ENCODE assay signal across 32 mouse cellular contexts in the genomic region with DNA sequence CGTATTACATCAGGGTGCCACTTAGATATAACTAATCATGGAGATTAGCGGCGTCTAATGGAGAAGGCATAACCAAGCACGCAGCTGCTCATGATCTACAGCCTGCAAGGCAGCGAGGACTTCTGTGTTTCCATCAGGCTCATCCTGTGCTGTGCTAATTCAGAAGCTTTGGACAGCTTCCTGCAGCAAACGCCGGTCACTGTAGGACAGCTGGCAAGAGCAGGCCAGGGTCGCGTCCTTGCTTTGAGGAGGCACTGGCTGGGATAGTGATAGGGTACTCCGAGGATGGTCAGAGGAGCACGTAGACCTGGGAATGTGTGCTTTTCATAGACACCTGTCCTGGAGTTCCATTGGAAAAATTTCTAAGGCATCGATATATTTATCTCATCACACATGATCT.
DNase-seq lines count a peak whose midpoint lies in the region; ATAC-seq and TF ChIP-seq lines count a peak whose summit lies in the region.
"Had no signal": no experiment of that assay in that cellular context is flagged by ENCODE, and none has a peak within 500 bp of the region (broad histone marks: within the 10 kb centered on the region; RNA-seq: fewer than 3 reads in every experiment).

No protein-coding gene starts in this region.

- H3K27ac ChIP-seq in heart, adult 2 months: no peak overlapping the region
- H3K27ac ChIP-seq: embryonic facial prominence, embryonic 10.5 days; embryonic facial prominence, embryonic 15.5 days; forebrain, embryonic 12.5 days; hindbrain, embryonic 12.5 days; hindbrain, postnatal 0 days; intestine, embryonic 15.5 days; layer of hippocampus, adult 2 months; limb, embryonic 10.5 days; limb, embryonic 15.5 days; liver, embryonic 13.5 days; midbrain, embryonic 13.5 days; neural tube, embryonic 13.5 days had no signal

- no peak for ATAC-seq in cerebellum, adult (ENCODE audit: insufficient number of reproducible peaks, low FRiP score, low TSS enrichment)
- ATAC-seq: forebrain, postnatal 0 days; hindbrain, postnatal 0 days; intestine, embryonic 15.5 days; lung, postnatal 0 days; midbrain, embryonic 13.5 days had no signal

- H3K4me1 ChIP-seq in heart, adult 2 months (ENCODE audit: control insufficient read depth, insufficient read depth, low read length): no peaks in the 10 kb centered on the region
- H3K4me1 ChIP-seq: embryonic facial prominence, embryonic 15.5 days; forebrain, embryonic 12.5 days; intestine, embryonic 15.5 days; limb, embryonic 10.5 days; limb, embryonic 15.5 days; liver, embryonic 13.5 days had no signal

- TF ChIP-seq CTCF in heart, adult 2 months (IDR thresholded peaks at IDR 0.05): no peak

- H3K9ac ChIP-seq in heart, adult 2 months (ENCODE audit: low read depth, low read length): no peak overlapping the region
- H3K9ac ChIP-seq: embryonic facial prominence, embryonic 15.5 days; forebrain, embryonic 12.5 days; forebrain, postnatal 0 days; hindbrain, embryonic 12.5 days; intestine, embryonic 15.5 days; limb, embryonic 15.5 days; liver, embryonic 13.5 days; midbrain, embryonic 13.5 days; neural tube, embryonic 13.5 days had no signal

- H3K79me2 ChIP-seq in heart, adult 2 months (replicated peaks; ENCODE audit: control insufficient read depth, insufficient read depth, low read length): no peaks in the 10 kb centered on the region

- peak; percentile 51 to 63 for DNase-seq in cerebellum, postnatal 10 days
- peak; percentile 28 to 49 for DNase-seq in heart, adult 2 months
- no peak for DNase-seq in heart, postnatal 25 days (ENCODE audit: low spot score)
- DNase-seq in brain, adult 2 months (ENCODE audit: low read depth, low spot score): peak; percentile 32
- DNase-seq in heart, postnatal 14 days: peak; percentile 17 to 20
- DNase-seq in frontal cortex, postnatal 10 days (ENCODE audit: low spot score in 2 of 2): no peak
- DNase-seq: B cell, adult 2 months; cerebellum, adult 9-10 months; forebrain, postnatal 0 days; gastrocnemius, postnatal 10 days; kidney, adult 2 months; kidney, postnatal 36 days; liver, embryonic 13.5 days; lung, adult 18-20 months; lung, postnatal 4 days; right cerebral cortex, postnatal 4 days; thymus, adult 2 months; thymus, postnatal 36 days had no signal

- H3K36me3 ChIP-seq in heart, adult 2 months (ENCODE audit: control insufficient read depth, insufficient read depth, low read length): no peaks in the 10 kb centered on the region
- H3K36me3 ChIP-seq: embryonic facial prominence, embryonic 10.5 days; embryonic facial prominence, embryonic 15.5 days; forebrain, embryonic 12.5 days; hindbrain, embryonic 12.5 days; intestine, embryonic 15.5 days; limb, embryonic 10.5 days; limb, embryonic 15.5 days; liver, embryonic 13.5 days; midbrain, embryonic 13.5 days had no signal

- TF ChIP-seq EP300 in heart, adult 2 months (IDR thresholded peaks at IDR 0.05; ENCODE audit: insufficient read depth, low read depth, low read length): no peak

- H3K27me3 ChIP-seq in heart, adult 2 months (ENCODE audit: control insufficient read depth, insufficient read depth, low read length): no peaks in the 10 kb centered on the region
- H3K27me3 ChIP-seq: embryonic facial prominence, embryonic 15.5 days; forebrain, embryonic 12.5 days; hindbrain, embryonic 12.5 days; intestine, embryonic 15.5 days; limb, embryonic 15.5 days; liver, embryonic 13.5 days; midbrain, embryonic 13.5 days; neural tube, embryonic 13.5 days had no signal

- intact Hi-C loops in heart, adult 2 months (cut with DNase I): no loop called here
- intact Hi-C loops in heart, postnatal 25 days (cut with DNase I): loop anchor here (5.0 to 10.0 kb wide), 2 partner anchors 270 to 462 kb away; no protein-coding TSS in a partner anchor
- intact Hi-C loops in heart, postnatal 14 days (cut with DNase I): loop anchor here (5.0 to 10.0 kb wide), 2 partner anchors 277 to 700 kb away; no protein-coding TSS in a partner anchor

- H3K4me3 ChIP-seq in heart, adult 2 months: no peak overlapping the region
- H3K4me3 ChIP-seq: embryonic facial prominence, embryonic 10.5 days; embryonic facial prominence, embryonic 15.5 days; forebrain, embryonic 12.5 days; hindbrain, embryonic 12.5 days; intestine, embryonic 15.5 days; layer of hippocampus, adult 2 months; limb, embryonic 10.5 days; limb, embryonic 15.5 days; liver, embryonic 13.5 days; megakaryocyte, embryonic 14.5 days; midbrain, embryonic 13.5 days; neural tube, embryonic 13.5 days had no signal

- 53% methylated on average over 12 of the region's 12 CpGs for WGBS in heart, adult 2 months

- no peak for TF ChIP-seq POLR2A in heart, adult 2 months (IDR thresholded peaks at IDR 0.05; ENCODE audit: insufficient read depth, low read depth, low read length)

Comparison
In these comparisons a context has a peak if more than half of its experiments do, and no peak if none do; other contexts are left out.
1. DNase-seq: peak in cerebellum, postnatal 10 days (2 of 2), heart, adult 2 months (2 of 2), brain, adult 2 months (single experiment) and heart, postnatal 14 days (2 of 2); none in heart, postnatal 25 days (single experiment) and frontal cortex, postnatal 10 days (0 of 2).